Mouse (Mus musculus): ENCODE data around the gene Smbd1. TPM values are rescaled to one million over a fixed set of nuclear protein-coding genes. Genes with fewer than 3 reads are reported as not detected.

Smbd1 gene
- total RNA-seq, 1 experiment from 2014 or later = not detected

- ATAC-seq (replicated peaks in 1 of 2; ENCODE audit: insufficient read depth in 1 of 2, low FRiP score in 2 of 2, low TSS enrichment in 1 of 2, low read depth in 1 of 2, poor library complexity in 2 of 2, severe bottlenecking in 2 of 2) = no peak
Measured at GRCm38 (mm10) chr16:32818441-32818840, 8.2 kb upstream of the Smbd1 start.

GRCm38 (mm10) chr16:32818036-32818435, 7.8 kb upstream of the Smbd1 start:
- ATAC-seq (replicated peaks in 1 of 2; ENCODE audit: insufficient read depth in 1 of 2, low FRiP score in 2 of 2, low TSS enrichment in 1 of 2, low read depth in 1 of 2, poor library complexity in 2 of 2, severe bottlenecking in 2 of 2) = no peak

GRCm38 (mm10) chr16:32815160-32815605, 4.9 kb upstream of the Smbd1 start:
- ATAC-seq (replicated peaks in 1 of 2; ENCODE audit: insufficient read depth in 1 of 2, low FRiP score in 2 of 2, low TSS enrichment in 1 of 2, low read depth in 1 of 2, poor library complexity in 2 of 2, severe bottlenecking in 2 of 2) = no peak

- ATAC-seq (replicated peaks in 1 of 2; ENCODE audit: insufficient read depth in 1 of 2, low FRiP score in 2 of 2, low TSS enrichment in 1 of 2, low read depth in 1 of 2, poor library complexity in 2 of 2, severe bottlenecking in 2 of 2) = no peak
Measured at GRCm38 (mm10) chr16:32814539-32814938, 4.3 kb upstream of the Smbd1 start.

- no peak for ATAC-seq (replicated peaks in 1 of 2; ENCODE audit: insufficient read depth in 1 of 2, low FRiP score in 2 of 2, low TSS enrichment in 1 of 2, low read depth in 1 of 2, poor library complexity in 2 of 2, severe bottlenecking in 2 of 2)
Measured at GRCm38 (mm10) chr16:32813771-32814170, 3.5 kb upstream of the Smbd1 start.

- ATAC-seq (replicated peaks in 1 of 2; ENCODE audit: insufficient read depth in 1 of 2, low FRiP score in 2 of 2, low TSS enrichment in 1 of 2, low read depth in 1 of 2, poor library complexity in 2 of 2, severe bottlenecking in 2 of 2) = no peak
Measured at GRCm38 (mm10) chr16:32813362-32813761, 3.1 kb upstream of the Smbd1 start.

GRCm38 (mm10) chr16:32812888-32813361, 2.6 kb upstream of the Smbd1 start:
- peak; percentile 69 to 87 for ATAC-seq (replicated peaks in 1 of 2; ENCODE audit: insufficient read depth in 1 of 2, low FRiP score in 2 of 2, low TSS enrichment in 1 of 2, low read depth in 1 of 2, poor library complexity in 2 of 2, severe bottlenecking in 2 of 2)

GRCm38 (mm10) chr16:32807408-32808185, 2.7 kb downstream of the Smbd1 start:
- no peak for ATAC-seq (replicated peaks in 1 of 2; ENCODE audit: insufficient read depth in 1 of 2, low FRiP score in 2 of 2, low TSS enrichment in 1 of 2, low read depth in 1 of 2, poor library complexity in 2 of 2, severe bottlenecking in 2 of 2)

GRCm38 (mm10) chr16:32805151-32805550, 5.1 kb downstream of the Smbd1 start:
- ATAC-seq (replicated peaks in 1 of 2; ENCODE audit: insufficient read depth in 1 of 2, low FRiP score in 2 of 2, low TSS enrichment in 1 of 2, low read depth in 1 of 2, poor library complexity in 2 of 2, severe bottlenecking in 2 of 2) = no peak

- ATAC-seq (replicated peaks in 1 of 2; ENCODE audit: insufficient read depth in 1 of 2, low FRiP score in 2 of 2, low TSS enrichment in 1 of 2, low read depth in 1 of 2, poor library complexity in 2 of 2, severe bottlenecking in 2 of 2) = no peak
Measured at GRCm38 (mm10) chr16:32803901-32804300, 6.4 kb downstream of the Smbd1 start.

GRCm38 (mm10) chr16:32803252-32803853, 6.9 kb downstream of the Smbd1 start:
- ATAC-seq (replicated peaks in 1 of 2; ENCODE audit: insufficient read depth in 1 of 2, low FRiP score in 2 of 2, low TSS enrichment in 1 of 2, low read depth in 1 of 2, poor library complexity in 2 of 2, severe bottlenecking in 2 of 2) = no peak

- no peak for ATAC-seq (replicated peaks in 1 of 2; ENCODE audit: insufficient read depth in 1 of 2, low FRiP score in 2 of 2, low TSS enrichment in 1 of 2, low read depth in 1 of 2, poor library complexity in 2 of 2, severe bottlenecking in 2 of 2)
Measured at GRCm38 (mm10) chr16:32797426-32797689, 12.9 kb downstream of the Smbd1 start, which contains the start of gene Muc20. Gene Muc20, minus strand, starts transcription at chr16:32797435.

- no peak for ATAC-seq (replicated peaks in 1 of 2; ENCODE audit: insufficient read depth in 1 of 2, low FRiP score in 2 of 2, low TSS enrichment in 1 of 2, low read depth in 1 of 2, poor library complexity in 2 of 2, severe bottlenecking in 2 of 2)
Measured at GRCm38 (mm10) chr16:32796676-32797425, 13.4 kb downstream of the Smbd1 start.

GRCm38 (mm10) chr16:32795177-32795576, 15.1 kb downstream of the Smbd1 start:
- ATAC-seq (replicated peaks in 1 of 2; ENCODE audit: insufficient read depth in 1 of 2, low FRiP score in 2 of 2, low TSS enrichment in 1 of 2, low read depth in 1 of 2, poor library complexity in 2 of 2, severe bottlenecking in 2 of 2) = peak in 1 of 2 experiments; percentile 68; a peak in 2 of 4 replicates

GRCm38 (mm10) chr16:32790056-32790455, 20.2 kb downstream of the Smbd1 start:
- no peak for ATAC-seq (replicated peaks in 1 of 2; ENCODE audit: insufficient read depth in 1 of 2, low FRiP score in 2 of 2, low TSS enrichment in 1 of 2, low read depth in 1 of 2, poor library complexity in 2 of 2, severe bottlenecking in 2 of 2)

- no peak for ATAC-seq (replicated peaks in 1 of 2; ENCODE audit: insufficient read depth in 1 of 2, low FRiP score in 2 of 2, low TSS enrichment in 1 of 2, low read depth in 1 of 2, poor library complexity in 2 of 2, severe bottlenecking in 2 of 2)
Measured at GRCm38 (mm10) chr16:32784840-32785239, 25.4 kb downstream of the Smbd1 start.

GRCm38 (mm10) chr16:32783324-32784062, 26.8 kb downstream of the Smbd1 start:
- ATAC-seq (replicated peaks in 1 of 2; ENCODE audit: insufficient read depth in 1 of 2, low FRiP score in 2 of 2, low TSS enrichment in 1 of 2, low read depth in 1 of 2, poor library complexity in 2 of 2, severe bottlenecking in 2 of 2) = no peak

All from hematopoietic stem cell, adult 5-6 weeks (primary cell).